Mouse (Mus musculus): ENCODE results near the gene Sdc1. TPM values are rescaled to one million over a fixed set of nuclear protein-coding genes. Genes with fewer than 3 reads are reported as not detected.

The Sdc1 gene
- polyA plus RNA-seq, 1 experiment from 2014 or later: 73.8 TPM

- Histone ChIP-seq H3K36me3 (ENCODE audit: control insufficient read depth, insufficient read depth, low read length) (no peaks in the 10 kb centered on the region), H3K27me3 (ENCODE audit: control insufficient read depth, insufficient read depth, low read length) (no peaks in the 10 kb centered on the region), H3K4me3 (ENCODE audit: low read depth, low read length) (no peak overlapping the region), H3K27ac (ENCODE audit: low read depth, low read length) (no peak overlapping the region), H3K4me2 (no peak overlapping the region), H3K9me3 (ENCODE audit: control insufficient read depth, low read length) (no peaks in the 10 kb centered on the region), H3K9ac (ENCODE audit: low read length) (no peak overlapping the region), H3K4me1 (ENCODE audit: control insufficient read depth, insufficient read depth, low read length) (peaks cover 13% of the 10 kb centered on the region)
- no peak for ATAC-seq (ENCODE audit: low FRiP score)
- DNase-seq (ENCODE audit: low spot score, missing footprints): no peak
- 85% methylated on average over 7 of the region's 7 CpGs for WGBS
Measured at GRCm38 (mm10) chr12:8778106-8778505, 7.0 kb downstream of the Sdc1 start.

- H3K27me3 ChIP-seq (ENCODE audit: control insufficient read depth, insufficient read depth, low read length): no peaks in the 10 kb centered on the region
- ATAC-seq (ENCODE audit: low FRiP score) (no peak), DNase-seq (ENCODE audit: low spot score, missing footprints) (no peak)
- H3K9me3 ChIP-seq (ENCODE audit: control insufficient read depth, low read length): no peaks in the 10 kb centered on the region
- H3K9ac ChIP-seq (ENCODE audit: low read length): no peak overlapping the region
- no peak overlapping the region for H3K4me3 ChIP-seq (ENCODE audit: low read depth, low read length)
- H3K4me1 ChIP-seq (ENCODE audit: control insufficient read depth, insufficient read depth, low read length): 0 out of 2 replicates have a peak, but pooled peaks cover 3% of the 10 kb centered on the region
- no peak overlapping the region for H3K27ac ChIP-seq (ENCODE audit: low read depth, low read length)
- H3K4me2 ChIP-seq: no peak overlapping the region
- no peaks in the 10 kb centered on the region for H3K36me3 ChIP-seq (ENCODE audit: control insufficient read depth, insufficient read depth, low read length)
- WGBS: 81% methylated on average over 4 of the region's 4 CpGs
Measured at GRCm38 (mm10) chr12:8779851-8780250, 8.7 kb downstream of the Sdc1 start.

- Histone ChIP-seq H3K4me2 (no peak overlapping the region), H3K27me3 (ENCODE audit: control insufficient read depth, insufficient read depth, low read length) (no peaks in the 10 kb centered on the region), H3K4me1 (ENCODE audit: control insufficient read depth, insufficient read depth, low read length) (no peaks in the 10 kb centered on the region), H3K4me3 (ENCODE audit: low read depth, low read length) (no peak overlapping the region), H3K36me3 (ENCODE audit: control insufficient read depth, insufficient read depth, low read length) (no peaks in the 10 kb centered on the region), H3K9me3 (ENCODE audit: control insufficient read depth, low read length) (no peaks in the 10 kb centered on the region), H3K9ac (ENCODE audit: low read length) (no peak overlapping the region), H3K27ac (ENCODE audit: low read depth, low read length) (no peak overlapping the region)
- no peak for ATAC-seq (ENCODE audit: low FRiP score)
- WGBS: 88% methylated on average over 7 of the region's 7 CpGs
- no peak for DNase-seq (ENCODE audit: low spot score, missing footprints)
Measured at GRCm38 (mm10) chr12:8781121-8781520, 10.0 kb downstream of the Sdc1 start.

GRCm38 (mm10) chr12:8781681-8782378 lies 10.7 kb downstream of the Sdc1 start:
- no peak overlapping the region for H3K9ac ChIP-seq (ENCODE audit: low read length)
- no peaks in the 10 kb centered on the region for H3K36me3 ChIP-seq (ENCODE audit: control insufficient read depth, insufficient read depth, low read length)
- ATAC-seq (ENCODE audit: low FRiP score) (no peak), DNase-seq (ENCODE audit: low spot score, missing footprints) (no peak)
- H3K9me3 ChIP-seq (ENCODE audit: control insufficient read depth, low read length): no peaks in the 10 kb centered on the region
- no peaks in the 10 kb centered on the region for H3K27me3 ChIP-seq (ENCODE audit: control insufficient read depth, insufficient read depth, low read length)
- no peaks in the 10 kb centered on the region for H3K4me1 ChIP-seq (ENCODE audit: control insufficient read depth, insufficient read depth, low read length)
- H3K4me2 ChIP-seq: no peak overlapping the region
- no peak overlapping the region for H3K4me3 ChIP-seq (ENCODE audit: low read depth, low read length)
- WGBS: 91% methylated on average over 9 of the region's 9 CpGs
- H3K27ac ChIP-seq (ENCODE audit: low read depth, low read length): no peak overlapping the region

GRCm38 (mm10) chr12:8782565-8782964 lies 11.4 kb downstream of the Sdc1 start:
- no peak overlapping the region for H3K9ac ChIP-seq (ENCODE audit: low read length)
- no peaks in the 10 kb centered on the region for H3K9me3 ChIP-seq (ENCODE audit: control insufficient read depth, low read length)
- ATAC-seq (ENCODE audit: low FRiP score) (no peak), DNase-seq (ENCODE audit: low spot score, missing footprints) (no peak)
- H3K4me3 ChIP-seq (ENCODE audit: low read depth, low read length): no peak overlapping the region
- WGBS: 83% methylated on average over 3 of the region's 3 CpGs
- no peaks in the 10 kb centered on the region for H3K4me1 ChIP-seq (ENCODE audit: control insufficient read depth, insufficient read depth, low read length)
- H3K27me3 ChIP-seq (ENCODE audit: control insufficient read depth, insufficient read depth, low read length): no peaks in the 10 kb centered on the region
- no peaks in the 10 kb centered on the region for H3K36me3 ChIP-seq (ENCODE audit: control insufficient read depth, insufficient read depth, low read length)
- no peak overlapping the region for H3K4me2 ChIP-seq
- no peak overlapping the region for H3K27ac ChIP-seq (ENCODE audit: low read depth, low read length)

- no peaks in the 10 kb centered on the region for H3K9me3 ChIP-seq (ENCODE audit: control insufficient read depth, low read length)
- ATAC-seq (ENCODE audit: low FRiP score): no peak
- WGBS: 83% methylated on average over 9 of the region's 9 CpGs
Measured at GRCm38 (mm10) chr12:8784189-8784588, 13.1 kb downstream of the Sdc1 start.

GRCm38 (mm10) chr12:8786476-8786875 lies 15.4 kb downstream of the Sdc1 start:
- no peak for DNase-seq (ENCODE audit: low spot score, missing footprints)
- no peak overlapping the region for H3K9ac ChIP-seq (ENCODE audit: low read length)
- no peak overlapping the region for H3K4me2 ChIP-seq
- no peaks in the 10 kb centered on the region for H3K27me3 ChIP-seq (ENCODE audit: control insufficient read depth, insufficient read depth, low read length)
- no peak overlapping the region for H3K27ac ChIP-seq (ENCODE audit: low read depth, low read length)
- no peak overlapping the region for H3K4me3 ChIP-seq (ENCODE audit: low read depth, low read length)
- WGBS: 83% methylated on average over 5 of the region's 5 CpGs
- peaks cover 12% of the 10 kb centered on the region for H3K36me3 ChIP-seq (ENCODE audit: control insufficient read depth, insufficient read depth, low read length)
- H3K4me1 ChIP-seq (ENCODE audit: control insufficient read depth, insufficient read depth, low read length): peaks cover 5% of the 10 kb centered on the region; the same call in 1 of the 2 replicates
- H3K9me3 ChIP-seq (ENCODE audit: control insufficient read depth, low read length): no peaks in the 10 kb centered on the region
- no peak for ATAC-seq (ENCODE audit: low FRiP score)

More at GRCm38 (mm10) chr12:8784189-8784588, 13.1 kb downstream of the Sdc1 start:
- Histone ChIP-seq H3K4me1 (ENCODE audit: control insufficient read depth, insufficient read depth, low read length) (peaks cover 5% of the 10 kb centered on the region; the same call in 1 of the 2 replicates), H3K27ac (ENCODE audit: low read depth, low read length) (no peak overlapping the region), H3K27me3 (ENCODE audit: control insufficient read depth, insufficient read depth, low read length) (no peaks in the 10 kb centered on the region), H3K4me3 (ENCODE audit: low read depth, low read length) (no peak overlapping the region), H3K36me3 (ENCODE audit: control insufficient read depth, insufficient read depth, low read length) (no peaks in the 10 kb centered on the region), H3K4me2 (no peak overlapping the region), H3K9ac (ENCODE audit: low read length) (no peak overlapping the region)
- DNase-seq (ENCODE audit: low spot score, missing footprints): no peak

GRCm38 (mm10) chr12:8786984-8787730 lies 16.0 kb downstream of the Sdc1 start:
- Histone ChIP-seq H3K36me3 (ENCODE audit: control insufficient read depth, insufficient read depth, low read length) (peaks cover 14% of the 10 kb centered on the region), H3K27me3 (ENCODE audit: control insufficient read depth, insufficient read depth, low read length) (no peaks in the 10 kb centered on the region), H3K9ac (ENCODE audit: low read length) (no peak overlapping the region), H3K27ac (ENCODE audit: low read depth, low read length) (no peak overlapping the region), H3K4me1 (ENCODE audit: control insufficient read depth, insufficient read depth, low read length) (peaks cover 5% of the 10 kb centered on the region; the same call in 1 of the 2 replicates), H3K4me3 (ENCODE audit: low read depth, low read length) (no peak overlapping the region), H3K4me2 (no peak overlapping the region), H3K9me3 (ENCODE audit: control insufficient read depth, low read length) (no peaks in the 10 kb centered on the region)
- ATAC-seq (ENCODE audit: low FRiP score): no peak
- DNase-seq (ENCODE audit: low spot score, missing footprints): no peak
- WGBS: 90% methylated on average over 12 of the region's 12 CpGs

DNA sequence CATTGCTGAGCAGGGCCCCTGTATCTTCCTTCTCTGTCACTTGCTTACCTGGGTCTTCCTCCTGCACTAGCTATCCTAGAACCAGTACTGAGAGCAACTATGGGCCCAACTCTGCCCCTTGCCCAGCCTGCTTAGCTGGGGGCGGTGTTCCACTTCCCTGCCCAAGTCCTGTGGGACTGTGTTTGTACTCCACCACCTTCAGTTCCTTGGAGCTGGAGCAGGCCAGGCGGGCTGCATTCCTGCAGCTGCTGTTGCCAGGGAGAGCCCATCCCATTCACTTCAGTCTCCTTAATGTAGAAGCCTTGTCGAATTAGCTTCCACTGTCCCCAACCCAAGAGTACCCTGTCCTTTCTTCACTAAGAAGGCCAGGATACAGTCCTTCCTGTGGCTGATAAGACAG lies 17.3 kb downstream of the Sdc1 start:
- no peaks in the 10 kb centered on the region for H3K9me3 ChIP-seq (ENCODE audit: control insufficient read depth, low read length)
- DNase-seq (ENCODE audit: low spot score, missing footprints) (no peak), ATAC-seq (ENCODE audit: low FRiP score) (no peak)
- no peaks in the 10 kb centered on the region for H3K27me3 ChIP-seq (ENCODE audit: control insufficient read depth, insufficient read depth, low read length)
- no peak overlapping the region for H3K27ac ChIP-seq (ENCODE audit: low read depth, low read length)
- H3K36me3 ChIP-seq (ENCODE audit: control insufficient read depth, insufficient read depth, low read length): peaks cover 20% of the 10 kb centered on the region
- no peak overlapping the region for H3K4me2 ChIP-seq
- H3K9ac ChIP-seq (ENCODE audit: low read length): no peak overlapping the region
- no peak overlapping the region for H3K4me3 ChIP-seq (ENCODE audit: low read depth, low read length)
- peaks cover 5% of the 10 kb centered on the region; the same call in 1 of the 2 replicates for H3K4me1 ChIP-seq (ENCODE audit: control insufficient read depth, insufficient read depth, low read length)
- WGBS: 35% methylated on average over 3 of the region's 3 CpGs

Data from midbrain, embryonic 11.5 days (tissue).